In the genomic region with DNA sequence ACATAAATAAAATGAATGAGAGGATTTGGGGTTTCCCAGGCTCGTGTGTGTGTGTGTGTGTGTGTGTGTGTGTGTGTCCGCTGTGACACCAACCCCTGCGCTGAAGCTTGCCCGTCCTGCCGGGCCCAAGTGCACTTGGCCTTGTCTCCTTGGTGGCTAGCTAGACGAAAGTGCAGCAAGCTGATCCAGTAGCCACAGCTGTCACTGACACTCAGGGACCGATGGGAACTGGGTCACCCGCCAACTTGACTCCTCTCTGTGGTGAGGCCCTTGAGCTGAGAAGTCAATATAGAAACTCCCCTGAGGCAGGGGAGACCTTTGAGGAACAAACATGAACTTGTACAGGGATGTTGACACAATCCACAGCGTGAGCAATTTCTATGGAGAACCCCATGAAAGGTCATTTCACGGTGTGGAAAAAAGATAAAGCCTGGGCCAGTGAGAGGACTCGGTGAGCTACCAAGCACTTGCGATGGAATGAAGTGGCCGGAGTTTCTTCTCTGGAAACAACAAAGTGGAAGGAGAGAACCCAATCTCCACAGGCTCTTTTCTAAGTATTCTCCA, we compare ENCODE assay signal across 28 mouse cellular contexts. TPM values are rescaled to one million over a fixed set of nuclear protein-coding genes. Genes with fewer than 3 reads are reported as not detected.
DNase-seq lines count a peak whose midpoint lies in the region; ATAC-seq and TF ChIP-seq lines count a peak whose summit lies in the region.
"Had no signal": no experiment of that assay in that cellular context is flagged by ENCODE, and none has a peak within 500 bp of the region (broad histone marks: within the 10 kb centered on the region; RNA-seq: fewer than 3 reads in every experiment).

No protein-coding gene starts in this region.

- H3K27me3 ChIP-seq in stomach, postnatal 0 days (ENCODE audit: control insufficient read depth, insufficient read depth, low read length), result no peaks in the 10 kb centered on the region
- H3K27me3 ChIP-seq: embryonic facial prominence, embryonic 13.5 days; heart, embryonic 15.5 days; hindbrain, embryonic 12.5 days; intestine, embryonic 15.5 days; limb, embryonic 15.5 days; lung, embryonic 15.5 days; midbrain, embryonic 12.5 days; neural tube, embryonic 13.5 days had no signal

- no peak for TF ChIP-seq EP300 in stomach, postnatal 0 days (optimal IDR thresholded peaks at IDR 0.05)

- no peak overlapping the region for H3K27ac ChIP-seq in stomach, postnatal 0 days (replicated peaks)
- H3K27ac ChIP-seq: embryonic facial prominence, embryonic 13.5 days; heart, embryonic 10.5 days; heart, embryonic 15.5 days; hindbrain, embryonic 12.5 days; hindbrain, postnatal 0 days; intestine, embryonic 15.5 days; kidney, postnatal 0 days; limb, embryonic 10.5 days; limb, embryonic 15.5 days; liver, embryonic 13.5 days; lung, embryonic 15.5 days; midbrain, embryonic 12.5 days; neural tube, embryonic 13.5 days had no signal

- H3K9me3 ChIP-seq in stomach, postnatal 0 days (ENCODE audit: control insufficient read depth, low read length), result no peaks in the 10 kb centered on the region
- H3K9me3 ChIP-seq: embryonic facial prominence, embryonic 13.5 days; heart, embryonic 10.5 days; heart, embryonic 15.5 days; hindbrain, embryonic 12.5 days; intestine, embryonic 15.5 days; limb, embryonic 10.5 days; limb, embryonic 15.5 days; liver, embryonic 13.5 days; lung, embryonic 15.5 days; midbrain, embryonic 12.5 days; neural tube, embryonic 13.5 days had no signal

- H3K9ac ChIP-seq in stomach, postnatal 0 days (ENCODE audit: low read length), result no peak overlapping the region
- H3K9ac ChIP-seq: embryonic facial prominence, embryonic 13.5 days; heart, embryonic 15.5 days; hindbrain, embryonic 12.5 days; intestine, embryonic 15.5 days; limb, embryonic 15.5 days; liver, embryonic 13.5 days; lung, embryonic 15.5 days; midbrain, embryonic 12.5 days; neural tube, embryonic 13.5 days had no signal

- no peaks in the 10 kb centered on the region for H3K4me1 ChIP-seq in stomach, postnatal 0 days (replicated peaks; ENCODE audit: control insufficient read depth, insufficient read depth)
- H3K4me1 ChIP-seq: embryonic facial prominence, embryonic 13.5 days; heart, embryonic 10.5 days; heart, embryonic 15.5 days; hindbrain, embryonic 12.5 days; intestine, embryonic 15.5 days; limb, embryonic 10.5 days; limb, embryonic 15.5 days; liver, embryonic 13.5 days; lung, embryonic 15.5 days; megakaryocyte, embryonic 14.5 days; midbrain, embryonic 12.5 days; neural tube, embryonic 13.5 days had no signal

- no peak overlapping the region for H3K4me2 ChIP-seq in stomach, postnatal 0 days (replicated peaks; ENCODE audit: low read depth)
- H3K4me2 ChIP-seq: embryonic facial prominence, embryonic 13.5 days; heart, embryonic 15.5 days; hindbrain, embryonic 12.5 days; intestine, embryonic 15.5 days; limb, embryonic 15.5 days; liver, embryonic 13.5 days; lung, embryonic 15.5 days; midbrain, embryonic 12.5 days; neural tube, embryonic 13.5 days had no signal

- peak; percentile 43 for DNase-seq in heart, adult 11 months
- DNase-seq in heart, adult 8-10 months (ENCODE audit: low spot score), result no peak
- peak; percentile 3 for DNase-seq in lung, postnatal 36 days
- DNase-seq in lung, postnatal 25 days (ENCODE audit: low spot score), result no peak
- peak; percentile 27 for DNase-seq in gastrocnemius, postnatal 25 days
- peak; percentile 44 for DNase-seq in stomach, postnatal 0 days (ENCODE audit: low spot score)
- no peak for DNase-seq in kidney, postnatal 36 days
- DNase-seq in testis, postnatal 14 days (ENCODE audit: low spot score), result no peak
- DNase-seq: adrenal gland, postnatal 10 days; cerebellum, adult 8-10 months; cerebellum, postnatal 25 days; kidney, adult 2 months; liver, embryonic 13.5 days had no signal

- no peaks in the 10 kb centered on the region for H3K36me3 ChIP-seq in stomach, postnatal 0 days (ENCODE audit: control insufficient read depth, insufficient read depth, low read length)
- H3K36me3 ChIP-seq: embryonic facial prominence, embryonic 13.5 days; heart, embryonic 10.5 days; heart, embryonic 15.5 days; hindbrain, embryonic 12.5 days; intestine, embryonic 15.5 days; limb, embryonic 10.5 days; limb, embryonic 15.5 days; liver, embryonic 13.5 days; lung, embryonic 15.5 days; midbrain, embryonic 12.5 days; neural tube, embryonic 13.5 days had no signal

- H3K4me3 ChIP-seq in stomach, postnatal 0 days (ENCODE audit: low read depth, low read length), result no peak overlapping the region
- H3K4me3 ChIP-seq: embryonic facial prominence, embryonic 13.5 days; erythroblast, embryonic 14.5 days; heart, embryonic 10.5 days; heart, embryonic 15.5 days; hindbrain, embryonic 12.5 days; intestine, embryonic 15.5 days; limb, embryonic 10.5 days; limb, embryonic 15.5 days; liver, embryonic 13.5 days; lung, embryonic 15.5 days; megakaryocyte, embryonic 14.5 days; midbrain, embryonic 12.5 days; neural tube, embryonic 13.5 days had no signal

- peak; percentile 42; the same call in 1 of the 2 replicates for ATAC-seq in stomach, postnatal 0 days (ENCODE audit: low FRiP score, low TSS enrichment)
- ATAC-seq: forebrain, embryonic 16.5 days; hindbrain, postnatal 0 days; intestine, embryonic 15.5 days had no signal

- no peak for TF ChIP-seq CTCF in stomach, postnatal 0 days (IDR thresholded peaks at IDR 0.05; ENCODE audit: low read depth)

- 67% methylated on average over 13 of the region's 13 CpGs for WGBS in stomach, postnatal 0 days

RNA-seq across cellular contexts. Expression of a gene that starts 40.3 kb away (rescaled TPM):
- total RNA-seq in heart, adult 8-10 months (2022), result 1 to 10 TPM; 2.2 to 3.8 (median 2.7) TPM
- 1 to 10 TPM; 1.3 to 2.2 TPM for total RNA-seq in gastrocnemius, postnatal 25 days (2021)
- 8.7 and 9.8 TPM in 2 replicates for polyA plus RNA-seq in stomach, postnatal 0 days (2015; fragmentation: Nextera tagmentation; extraction: Ambion mirVana)
- polyA plus RNA-seq: erythroblast, embryonic 14.5 days had no signal

Comparison
In these comparisons a context has a peak if more than half of its experiments do, and no peak if none do; other contexts are left out.
1. DNase-seq: peak in heart, adult 11 months (single experiment), lung, postnatal 36 days (single experiment), gastrocnemius, postnatal 25 days (single experiment) and stomach, postnatal 0 days (single experiment); none in heart, adult 8-10 months (single experiment), lung, postnatal 25 days (single experiment), kidney, postnatal 36 days (0 of 2) and testis, postnatal 14 days (single experiment).